Mouse (Mus musculus): ENCODE data around the gene Sox6.

GRCm38 (mm10) chr7:115829756-115830155 lies 208.8 kb downstream of the Sox6 start:
- no peak for TF ChIP-seq CTCF (conservative IDR thresholded peaks at IDR 0.05; ENCODE audit: low read length)
- TF ChIP-seq POU5F1 (IDR thresholded peaks at IDR 0.05; ENCODE audit: borderline replicate concordance, low read length) = no peak
